Mouse (Mus musculus): ENCODE results near the gene Gins1.
"Not testable (repeated sequence)": the region's sequence is repeated elsewhere in the genome, so short reads cannot be mapped to it uniquely, and the experiment has no call there.

Gins1 gene

DNA sequence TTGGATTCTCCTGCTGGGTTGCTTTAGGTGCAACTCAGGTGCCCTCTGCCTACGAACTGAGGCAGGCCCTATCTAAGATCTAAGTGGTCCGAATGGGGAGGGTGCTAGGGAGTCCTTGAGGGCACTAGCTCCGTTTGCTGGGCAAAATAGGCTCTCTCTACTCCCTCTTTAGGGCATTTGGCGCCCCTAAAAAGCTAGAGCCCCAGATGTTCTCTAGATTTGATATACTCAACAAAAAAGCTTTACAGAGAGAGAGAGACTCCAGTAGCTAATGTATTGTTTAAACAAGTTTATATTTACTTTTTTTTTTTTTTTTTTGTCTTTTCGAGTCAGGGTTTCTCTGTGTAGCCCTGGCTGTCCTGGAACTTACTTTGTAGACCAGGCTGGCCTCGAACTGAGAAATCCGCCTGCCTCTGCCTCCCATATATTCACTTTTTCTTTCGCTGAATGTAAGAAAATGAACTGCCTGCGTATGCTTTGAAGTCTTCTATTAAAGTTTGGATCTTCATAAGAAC lies at the start of gene Gins1:
Gins1 (plus strand) TSS at position 465 of the 515 bp plus-strand sequence.
- no peak for DNase-seq (ENCODE audit: extremely low read depth, low read depth)

DNA sequence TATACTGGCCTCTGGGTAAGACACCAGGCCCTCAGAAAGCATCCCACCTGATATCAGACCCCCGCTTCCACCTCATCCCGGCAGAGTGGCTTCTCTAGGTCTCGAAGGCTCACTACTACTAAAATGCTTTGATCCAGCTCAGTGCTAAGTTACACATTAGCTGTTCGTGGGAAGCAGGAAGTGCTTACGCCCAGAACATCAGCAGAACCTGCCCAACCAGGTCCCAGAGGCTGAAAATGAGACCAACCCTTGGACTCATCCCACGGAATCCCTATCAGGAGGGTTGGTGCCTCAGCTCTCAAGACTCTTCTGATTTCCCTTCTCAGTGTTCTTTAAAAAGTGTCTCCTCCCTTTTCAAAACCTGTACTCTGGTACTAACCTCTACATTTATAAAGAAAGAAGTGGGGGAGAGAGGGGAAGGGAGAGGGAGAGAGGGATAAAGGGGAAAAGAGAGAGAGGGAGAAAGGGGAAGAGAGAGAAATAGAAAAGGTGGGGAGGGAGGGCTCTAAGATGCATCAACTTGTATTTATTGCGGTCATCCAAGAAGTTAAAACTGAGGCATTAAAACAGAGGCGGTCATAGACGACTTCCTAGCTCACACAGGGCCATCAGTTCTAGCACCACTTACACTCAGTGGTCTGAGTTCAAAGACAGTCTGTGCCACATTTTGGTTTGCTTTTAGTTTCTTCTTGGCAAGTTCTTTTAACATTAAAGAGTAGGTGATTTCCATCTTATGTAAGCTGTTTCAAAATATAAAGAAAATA lies 46.3 kb upstream of the Gins1 start:
- no peak for DNase-seq (ENCODE audit: extremely low read depth, low read depth)

DNA sequence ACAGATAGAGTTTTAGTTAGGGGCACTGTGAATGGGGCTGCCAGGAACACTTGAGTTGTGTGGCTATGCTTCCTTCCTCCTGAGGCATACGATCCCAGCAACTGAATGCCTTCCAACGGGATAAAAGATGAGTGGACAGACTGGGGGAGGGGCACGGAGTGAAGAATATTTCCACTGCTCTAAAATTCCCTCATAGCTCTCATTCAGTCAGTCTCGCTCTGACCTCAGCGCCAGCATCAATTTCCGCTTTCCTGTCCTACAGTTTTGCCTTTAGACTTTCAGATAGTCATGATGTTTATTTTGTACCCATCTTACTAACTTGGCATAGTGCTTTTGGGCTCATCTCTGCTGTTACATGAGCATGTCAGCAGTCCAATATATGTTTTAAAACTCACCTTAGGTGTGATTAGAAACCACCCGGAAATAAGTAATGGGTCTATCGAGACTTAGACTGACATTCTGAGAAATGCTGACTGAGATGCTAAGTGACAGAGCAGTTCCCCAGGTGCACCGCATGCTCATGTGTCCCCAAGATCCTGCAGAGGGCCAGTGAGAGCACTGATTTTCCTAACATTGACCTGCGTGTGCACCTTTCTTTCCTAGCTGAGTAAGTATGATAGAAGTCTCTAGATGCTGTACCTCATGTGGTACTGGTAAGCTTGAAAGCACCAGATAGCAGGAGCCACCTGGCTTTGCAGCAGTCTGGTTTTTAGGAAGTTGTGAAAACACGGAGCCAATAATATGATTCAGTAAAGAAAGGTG lies 45.3 kb upstream of the Gins1 start:
- DNase-seq (ENCODE audit: extremely low read depth, low read depth), result no peak

DNA sequence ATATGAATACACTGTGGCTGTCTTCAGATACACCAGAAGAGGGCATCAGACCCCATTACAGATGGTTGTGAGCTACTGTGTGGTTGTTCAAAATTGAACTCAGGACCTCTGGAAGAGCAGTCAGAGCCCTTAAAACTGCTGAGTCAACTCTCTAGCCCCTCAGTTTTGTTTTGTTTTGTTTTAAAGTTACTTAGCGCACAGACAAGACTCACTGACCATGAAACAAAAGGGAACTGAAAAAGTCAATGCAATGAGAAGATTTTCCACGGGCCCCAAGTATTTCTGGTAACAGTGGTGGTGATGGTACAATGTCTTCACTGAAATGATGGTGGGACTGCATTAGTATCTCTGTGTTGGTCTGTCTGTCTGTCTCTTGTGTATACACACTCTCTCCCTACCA lies 44.1 kb upstream of the Gins1 start:
- DNase-seq (ENCODE audit: extremely low read depth, low read depth), result no peak

DNA sequence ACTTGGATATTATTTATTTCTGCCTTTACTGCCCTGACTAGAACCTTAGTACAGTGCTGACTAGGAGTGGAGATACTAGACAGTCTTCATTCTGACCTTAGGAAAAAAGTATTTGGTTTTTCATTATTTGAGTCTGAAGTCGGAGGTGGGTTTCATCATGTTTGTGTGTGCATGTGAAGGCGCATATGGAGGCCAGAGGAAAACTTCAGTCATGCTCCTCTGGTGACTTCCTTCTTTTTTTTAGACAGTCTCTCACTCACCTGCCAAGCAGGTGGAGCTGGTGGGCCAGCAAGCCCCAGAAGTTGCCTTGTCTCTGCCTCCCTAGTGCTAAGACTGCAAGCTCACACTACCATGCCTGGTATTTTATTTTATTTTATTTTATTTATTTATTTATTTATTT lies 38.2 kb upstream of the Gins1 start:
- no peak for DNase-seq (ENCODE audit: extremely low read depth, low read depth)

DNA sequence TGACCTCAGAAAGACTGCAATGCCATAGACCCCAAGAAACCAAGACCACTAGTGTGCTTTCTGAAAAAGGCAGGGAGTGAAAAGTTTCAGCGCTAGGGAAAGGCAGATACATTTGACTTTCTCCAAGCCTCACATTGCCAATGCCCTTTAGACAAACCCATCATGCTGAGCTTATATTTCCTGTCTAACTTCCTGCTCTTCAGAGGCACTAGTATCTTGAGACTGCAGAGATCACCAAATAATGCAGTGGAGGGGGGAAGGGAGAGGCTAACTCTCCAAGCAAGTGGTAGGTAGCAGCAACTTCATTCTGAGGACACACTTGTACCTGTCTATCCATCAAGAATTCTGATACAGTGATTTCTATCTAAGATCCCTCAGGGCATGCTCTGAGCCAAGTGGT lies 35.8 kb upstream of the Gins1 start:
- no peak for DNase-seq (ENCODE audit: extremely low read depth, low read depth)

DNA sequence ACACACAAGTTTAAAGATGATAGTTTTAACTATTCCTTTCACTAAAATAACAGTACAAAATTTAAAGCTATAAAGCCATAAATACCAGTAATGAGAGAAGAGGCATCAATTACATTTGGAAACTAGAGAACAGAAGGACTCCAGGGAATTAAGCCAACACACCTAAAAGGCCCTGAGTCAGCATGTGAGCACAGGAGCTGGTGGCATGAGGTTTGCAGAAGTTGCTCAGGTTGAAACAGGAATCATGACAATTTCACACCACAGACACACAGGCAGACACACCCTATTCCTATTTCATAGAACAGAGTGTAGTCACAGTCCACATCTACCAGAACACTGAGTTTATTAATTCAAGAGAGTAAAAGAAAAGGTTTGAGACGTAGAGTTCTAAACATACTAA lies 30.7 kb upstream of the Gins1 start:
- no peak for DNase-seq (ENCODE audit: extremely low read depth, low read depth)

DNA sequence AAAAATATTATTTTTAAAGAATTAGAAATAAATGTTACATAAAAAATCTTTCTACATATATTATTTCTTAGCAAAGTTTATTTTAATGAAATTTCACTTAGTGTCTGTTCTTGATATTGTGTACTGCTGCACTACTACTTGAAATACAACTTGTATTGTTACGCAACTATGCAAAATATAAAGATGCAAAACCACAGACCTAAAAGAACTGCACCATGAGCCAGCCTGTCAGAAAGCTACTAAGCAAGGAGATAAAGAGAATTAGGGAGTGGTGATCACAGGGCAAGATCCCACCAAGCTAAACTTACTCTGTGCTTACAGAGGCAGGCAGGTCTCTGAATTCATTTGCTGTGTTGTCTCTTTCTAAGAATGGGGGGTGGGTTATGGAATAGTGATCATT lies 30.0 kb upstream of the Gins1 start:
- DNase-seq (ENCODE audit: extremely low read depth, low read depth), result no peak

DNA sequence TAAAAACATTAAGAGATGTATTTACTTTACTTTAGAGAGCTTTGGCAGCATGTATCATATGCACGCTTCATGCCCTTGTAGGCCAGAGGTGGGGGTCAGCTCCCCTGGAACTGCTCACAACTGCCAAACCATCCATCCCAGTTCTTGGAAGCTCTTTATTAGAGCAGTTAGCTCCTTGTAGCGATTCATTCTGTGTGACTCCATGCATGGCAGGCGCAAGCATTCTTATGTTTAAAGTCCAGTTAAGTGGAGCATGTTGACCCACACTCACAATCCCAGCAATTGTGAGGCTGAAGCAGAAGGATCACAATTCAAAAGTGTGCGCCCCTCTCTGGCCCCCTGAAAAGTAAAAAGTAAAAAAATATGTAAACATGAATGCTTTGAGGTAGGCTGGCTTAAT lies 27.6 kb upstream of the Gins1 start:
- no peak for DNase-seq (ENCODE audit: extremely low read depth, low read depth)

DNA sequence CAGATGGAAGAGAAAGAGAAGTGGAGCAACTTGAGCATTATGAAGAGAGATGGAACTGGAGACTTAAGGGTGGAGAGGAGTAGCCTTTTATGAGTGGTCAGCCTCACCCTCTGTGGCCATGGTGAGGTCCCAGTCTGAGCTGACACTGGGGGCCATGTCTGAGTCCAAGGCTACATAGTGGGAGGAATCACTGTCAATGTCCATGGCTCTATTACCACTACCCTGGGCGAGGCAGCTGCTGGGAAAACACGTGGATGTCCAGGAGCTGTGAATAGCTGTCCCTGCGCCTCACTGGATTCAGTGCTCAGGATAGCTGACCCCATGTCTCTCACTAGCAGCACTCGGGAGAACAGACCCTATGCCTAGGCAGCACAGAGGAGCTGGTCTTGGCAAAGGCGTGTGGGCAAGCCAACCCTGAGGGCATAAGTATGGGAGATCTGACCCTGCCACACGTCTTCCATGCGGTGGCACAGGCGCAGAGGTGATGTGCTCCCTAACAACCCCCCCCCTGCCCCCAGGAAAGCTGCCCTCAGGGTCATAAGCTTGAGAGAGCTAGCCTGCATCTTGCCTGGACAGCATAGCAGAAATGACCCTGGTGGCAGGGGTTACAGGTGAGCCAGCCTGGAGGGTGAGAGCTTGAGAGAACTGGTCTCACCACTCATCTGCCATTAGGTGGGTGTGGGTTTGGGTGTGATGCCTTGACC lies 21.0 kb upstream of the Gins1 start:
- no peak for DNase-seq (ENCODE audit: extremely low read depth, low read depth)

DNA sequence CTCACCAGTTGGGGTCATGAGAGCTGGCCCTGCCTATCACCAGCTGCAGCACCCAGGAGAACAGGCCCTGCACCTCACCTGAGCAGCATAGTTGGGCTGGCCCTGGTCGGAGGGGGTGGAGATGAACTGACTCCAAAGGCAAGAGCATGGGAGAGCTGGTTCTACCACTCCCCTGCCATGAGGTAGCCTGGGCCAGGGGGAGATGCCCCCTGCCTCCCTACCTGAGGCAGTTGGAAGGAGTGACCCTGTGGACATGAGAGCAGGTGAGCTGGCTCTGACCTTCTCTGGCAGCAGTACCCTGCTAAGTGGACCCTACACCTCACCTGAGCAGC lies 20.5 kb upstream of the Gins1 start:
- DNase-seq (ENCODE audit: extremely low read depth, low read depth), result no peak

DNA sequence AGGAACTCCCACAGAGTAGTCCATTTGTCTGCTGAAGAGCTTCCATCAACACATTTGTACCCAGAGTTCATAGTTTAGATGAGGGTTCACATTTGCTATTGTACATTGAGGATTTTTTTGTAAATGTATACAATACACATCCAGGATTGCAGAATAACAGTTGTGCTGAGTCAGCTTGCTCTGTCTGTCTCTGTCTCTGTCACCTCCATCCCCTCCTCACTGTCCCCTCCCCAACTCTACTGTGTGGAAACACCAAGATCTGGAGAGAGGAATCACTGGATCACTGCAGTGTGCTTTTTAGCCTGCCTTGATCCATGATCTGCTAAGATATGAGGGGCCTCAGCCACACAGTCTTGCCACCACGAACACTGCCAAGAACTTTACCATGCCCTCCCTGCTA lies 19.4 kb upstream of the Gins1 start:
- DNase-seq (ENCODE audit: extremely low read depth, low read depth), result no peak

DNA sequence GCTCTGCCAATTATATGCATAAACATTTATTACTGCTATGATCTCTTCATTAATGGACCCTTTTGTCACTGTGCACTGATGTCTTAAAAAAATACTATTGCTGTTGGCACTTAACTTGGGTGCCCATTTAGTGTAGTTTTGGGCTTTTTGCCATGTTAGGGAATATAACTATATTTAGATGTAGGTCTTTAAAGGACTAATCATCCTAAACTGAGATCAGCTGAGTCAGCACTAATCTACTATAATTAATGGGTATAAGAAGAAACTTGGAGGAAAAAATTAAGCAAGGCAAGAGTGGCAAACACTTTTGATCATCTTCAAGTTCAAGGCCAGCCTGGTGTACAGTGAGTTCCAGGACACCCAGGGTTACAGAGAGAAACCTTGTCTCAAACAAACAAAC lies 18.9 kb upstream of the Gins1 start:
- DNase-seq (ENCODE audit: extremely low read depth, low read depth), result no peak

DNA sequence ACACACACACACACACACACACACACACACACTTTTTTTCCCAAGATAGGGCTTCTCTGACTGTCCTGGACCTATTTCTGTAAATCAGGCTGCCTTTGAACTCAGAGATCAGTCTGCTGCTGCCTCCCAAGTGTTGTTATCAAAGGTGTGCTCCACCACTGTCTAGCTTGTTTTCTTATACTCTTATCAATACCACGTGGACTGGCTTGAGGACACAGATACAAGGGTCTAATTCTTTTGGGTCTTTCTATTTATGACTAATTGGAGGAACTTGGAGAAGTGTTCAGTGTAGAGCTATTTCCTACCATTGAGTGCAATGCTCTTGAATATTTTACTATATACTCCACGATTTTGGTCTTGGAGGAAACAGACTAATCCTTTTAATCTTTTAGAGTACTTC lies 17.8 kb upstream of the Gins1 start:
- DNase-seq (ENCODE audit: extremely low read depth, low read depth), result no peak

DNA sequence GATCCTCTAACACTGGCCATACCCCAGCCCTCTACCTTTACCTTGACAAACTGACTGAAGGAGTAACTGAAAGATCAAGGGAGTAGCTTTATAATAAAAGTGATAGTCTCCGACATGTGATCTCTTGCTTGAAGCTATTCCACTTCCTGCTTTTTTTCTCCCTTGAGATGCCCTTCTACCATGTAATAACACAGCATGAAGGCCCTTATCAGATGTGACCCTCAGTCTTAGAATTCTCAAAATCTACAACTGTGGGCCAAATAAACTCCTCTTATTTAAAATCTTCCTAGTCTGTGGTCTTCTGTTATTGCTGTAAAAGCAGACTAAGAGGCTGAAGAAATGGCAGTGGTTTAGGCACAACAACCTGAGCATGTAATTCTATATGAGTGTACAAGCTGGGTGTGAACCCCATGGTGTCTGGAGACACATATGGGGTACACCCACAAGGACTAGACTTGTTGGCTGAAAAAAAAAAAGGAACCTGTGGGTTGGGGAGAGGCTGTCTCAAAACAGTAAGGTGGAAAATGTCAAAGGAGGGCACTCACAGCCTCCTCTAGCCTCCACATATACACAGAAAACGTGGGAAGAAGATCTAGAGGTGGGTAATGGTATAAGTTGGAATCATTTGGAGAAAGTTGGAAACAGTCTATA lies 10.5 kb upstream of the Gins1 start:
- no peak for DNase-seq (ENCODE audit: extremely low read depth, low read depth)

DNA sequence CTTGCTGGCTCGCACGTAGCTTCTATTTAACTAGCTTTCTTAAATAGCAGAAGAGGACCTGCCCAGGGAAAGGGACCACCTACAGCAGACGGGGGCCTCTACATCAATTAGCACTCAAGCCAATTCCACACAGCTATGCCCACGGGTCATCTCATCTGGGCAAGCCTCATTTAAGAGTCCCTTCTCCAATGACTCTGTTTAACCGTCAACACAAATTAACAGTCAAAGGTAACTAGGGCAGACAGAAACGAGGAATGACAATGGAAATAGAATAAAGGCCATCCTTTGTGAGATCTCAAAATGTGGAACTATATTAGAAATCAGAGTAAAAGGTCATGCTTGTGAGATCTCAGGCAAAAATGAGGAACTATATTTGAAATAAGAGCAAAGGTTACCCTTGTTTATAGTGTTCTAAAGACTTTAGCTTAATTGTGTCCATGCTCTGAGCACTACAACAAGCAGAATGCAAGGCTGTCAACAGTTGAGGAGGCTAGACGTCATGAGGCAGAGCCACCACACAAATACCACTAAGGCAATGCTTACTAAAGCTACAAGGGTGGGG lies 9.4 kb upstream of the Gins1 start:
- no peak for DNase-seq (ENCODE audit: extremely low read depth, low read depth)

DNA sequence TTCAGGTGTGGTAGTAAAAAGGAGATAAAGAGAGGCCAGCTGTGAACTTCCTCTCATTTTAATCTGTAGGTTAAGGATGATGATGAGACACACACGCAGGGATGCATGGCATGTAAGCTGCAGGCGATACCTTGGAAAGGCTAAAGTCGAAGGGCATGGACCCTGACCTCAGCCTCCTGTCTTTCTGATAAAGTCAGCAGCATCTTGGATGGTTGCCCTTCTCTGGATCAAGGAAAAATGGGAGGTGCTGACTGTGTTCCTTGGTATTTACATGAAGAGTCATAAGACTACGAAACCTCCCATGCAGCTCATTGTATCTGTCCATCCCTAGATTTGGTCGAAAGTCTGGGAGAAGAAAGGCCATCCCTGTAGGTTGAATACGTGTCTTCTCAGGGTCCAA lies 4.9 kb upstream of the Gins1 start:
- no peak for DNase-seq (ENCODE audit: extremely low read depth, low read depth)

DNA sequence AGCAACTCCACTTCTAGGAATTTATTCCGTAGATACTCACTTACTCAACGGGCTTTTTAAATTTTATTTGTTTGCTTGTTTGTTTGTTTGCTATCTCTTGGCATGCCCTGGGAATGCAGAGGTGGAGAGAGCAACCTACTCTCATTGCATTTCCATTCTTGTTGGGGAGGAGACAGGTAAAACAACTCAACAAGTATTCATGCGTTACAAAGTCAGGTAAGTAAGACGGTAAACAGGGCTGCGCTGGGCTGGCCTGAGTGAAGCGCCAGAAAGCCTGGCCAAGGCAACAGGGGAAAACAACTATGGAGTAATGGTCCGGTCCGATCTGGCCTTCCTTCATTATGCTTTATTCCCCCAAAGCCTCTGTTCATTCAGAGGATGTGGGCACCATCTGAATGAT lies 2.9 kb upstream of the Gins1 start:
- DNase-seq (ENCODE audit: extremely low read depth, low read depth), result no peak

DNA sequence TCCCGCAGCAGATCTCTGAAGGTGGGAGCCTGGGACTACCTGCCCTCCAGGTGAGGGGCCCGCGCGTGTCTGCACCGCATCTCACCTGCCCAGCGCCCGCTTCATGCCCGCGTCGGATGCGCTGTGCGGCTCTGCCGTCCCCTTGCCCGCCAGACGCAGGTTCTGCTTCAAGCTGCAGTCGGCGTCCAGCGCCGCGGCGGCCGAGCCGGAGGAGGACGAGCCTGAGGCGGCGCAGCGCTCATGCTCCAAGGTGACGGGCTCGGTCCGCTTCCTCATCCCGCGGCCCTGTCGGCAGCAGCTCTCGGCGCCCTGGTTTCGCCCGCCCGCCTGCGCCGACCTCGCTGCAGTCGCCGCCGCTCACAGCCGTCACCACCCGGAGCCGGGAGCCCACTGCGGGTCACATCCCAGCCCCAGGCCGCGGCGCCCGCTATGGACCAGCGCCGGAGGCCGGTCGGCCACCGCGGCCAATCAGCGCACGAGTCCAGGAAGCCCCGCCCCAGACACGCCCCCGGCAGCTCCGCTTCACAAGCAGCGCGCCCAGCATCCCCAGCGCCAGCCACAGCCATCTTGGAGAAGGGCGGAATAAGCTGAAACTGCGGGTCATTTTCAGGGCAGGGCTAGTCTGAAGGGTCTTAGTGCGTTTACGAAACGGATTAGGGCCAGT lies 796 bp upstream of the Gins1 start, which contains the start of gene Abhd12:
Abhd12 (minus strand) TSS at position 470 of the 664 bp plus-strand sequence.
- peak; percentile 87 for DNase-seq (ENCODE audit: extremely low read depth, low read depth)

DNA sequence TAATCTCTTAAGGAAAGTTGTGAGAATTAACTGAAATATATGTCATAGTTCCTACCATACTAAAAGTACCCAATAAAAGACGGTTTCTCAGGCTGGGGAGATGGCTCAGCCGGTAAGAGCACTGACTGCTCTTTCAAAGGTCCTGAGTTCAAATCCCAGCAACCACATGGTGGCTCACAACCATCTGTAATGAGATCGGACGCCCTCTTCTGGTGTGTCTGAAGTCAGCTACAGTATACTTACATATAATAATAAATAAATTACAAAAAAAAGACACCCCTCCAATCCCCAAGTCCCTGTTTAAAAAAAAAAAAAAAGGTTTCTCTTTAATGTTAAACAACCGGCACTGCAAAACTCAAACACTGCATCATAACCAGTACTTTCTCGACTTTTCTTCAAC lies 3.7 kb downstream of the Gins1 start:
- not testable (repeated sequence) for DNase-seq (ENCODE audit: extremely low read depth, low read depth)
